Mouse (Mus musculus) liver, embryonic 13.5 days (tissue): Measurements from ENCODE around the gene St7. TPM values are rescaled to one million over a fixed set of nuclear protein-coding genes. Genes with fewer than 3 reads are reported as not detected.

Experiments used
- ATAC-seq: fragments of 200-750 bp; cut with Nextera tagmentation; 2 replicates; pipeline ENCODE4 v1.8.0; 2017; ENCODE audit warnings: low read depth, mild to moderate bottlenecking, moderate number of reproducible peaks, moderate library complexity
- DNase-seq: peaks from one replicate; pipeline ENCODE4 v3.0.0; 2022
- H3K27ac ChIP-seq: fragments of 300-500 bp; sonication (generic); 2 replicates; pipeline ENCODE4 v1.5.1; 2015; ENCODE audit warnings: moderate library complexity, mild to moderate bottlenecking, inconsistent platforms
- H3K27me3 ChIP-seq: fragments of 300-500 bp; sonication (generic); 2 replicates; pipeline ENCODE4 v1.6.1; 2015; ENCODE audit warnings: mild to moderate bottlenecking, inconsistent platforms
- H3K36me3 ChIP-seq: fragments of 300-500 bp; sonication (generic); 2 replicates; pipeline ENCODE4 v1.6.1; 2015; ENCODE audit warnings: mild to moderate bottlenecking, inconsistent platforms
- H3K4me1 ChIP-seq: fragments of 300-500 bp; sonication (generic); replicated peaks from 2 replicates; pipeline ENCODE4 v1.6.1; 2015; ENCODE audit warnings: inconsistent platforms
- H3K4me2 ChIP-seq: fragments of 300-500 bp; sonication (generic); 2 replicates; pipeline ENCODE4 v1.6.1; 2015; ENCODE audit warnings: inconsistent platforms, mild to moderate bottlenecking, moderate library complexity
- H3K4me3 ChIP-seq: fragments of 300-500 bp; sonication (generic); replicated peaks from 2 replicates; pipeline ENCODE4 v1.5.1; 2015; ENCODE audit warnings: mild to moderate bottlenecking, inconsistent platforms
- H3K9ac ChIP-seq: fragments of 300-500 bp; sonication (generic); 2 replicates; pipeline ENCODE4 v1.6.1; 2015; ENCODE audit warnings: mild to moderate bottlenecking, inconsistent platforms
- H3K9me3 ChIP-seq: fragments of 300-500 bp; sonication (generic); replicated peaks from 2 replicates; pipeline ENCODE4 v1.6.1; 2016; ENCODE audit warnings: inconsistent platforms
- WGBS: fragments of 180-500 bp; shearing (Covaris S2); methylation state at CpG from one replicate; pipeline ENCODE4 v1.1.7; 2015; ENCODE audit not compliant: insufficient replicate concordance; 5-methylcytosine and 5-hydroxymethylcytosine counted together
- polyA plus RNA-seq: library from polyadenylated mRNA; unstranded; fragments of >200 nt; fragmentation: Nextera tagmentation; extraction: Ambion mirVana; gene quantifications from 2 replicates; pipeline ENCODE4 v1.2.1, GENCODE M21; 2015

The St7 gene
- polyA plus RNA-seq, 1 experiment from 2014 or later: 11.8 TPM

GRCm38 (mm10) chr6:17912312-17912711 lies 219.6 kb downstream of the St7 start:
- Histone ChIP-seq H3K4me2 (no peak overlapping the region), H3K4me1 (no peaks in the 10 kb centered on the region), H3K36me3 (no peaks in the 10 kb centered on the region), H3K27ac (no peak overlapping the region), H3K4me3 (no peak overlapping the region), H3K27me3 (no peaks in the 10 kb centered on the region), H3K9ac (no peak overlapping the region), H3K9me3 (no peaks in the 10 kb centered on the region)
- no peak for DNase-seq
- WGBS: 71% methylated on average over 6 of the region's 6 CpGs
- no peak for ATAC-seq

DNA sequence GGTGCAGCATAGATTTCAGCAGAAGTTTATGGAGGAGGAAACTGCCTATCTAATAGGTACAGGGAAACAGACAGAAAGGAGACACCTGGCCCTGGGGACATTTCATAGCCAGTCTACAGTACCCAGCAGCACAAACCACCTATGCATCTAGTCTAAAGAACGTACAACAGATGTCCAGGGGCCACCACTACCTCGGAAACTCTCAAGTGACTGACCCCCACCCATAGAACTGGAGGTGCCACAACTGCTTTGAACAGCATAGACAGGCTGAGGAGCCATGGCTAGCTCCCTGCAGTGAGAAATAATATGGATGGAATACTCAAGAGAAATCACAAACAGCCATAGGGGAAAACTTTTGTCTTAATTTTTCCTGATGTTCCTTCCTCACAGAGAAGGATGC lies 220.1 kb downstream of the St7 start:
- Histone ChIP-seq H3K9me3 (no peaks in the 10 kb centered on the region), H3K4me1 (no peaks in the 10 kb centered on the region), H3K4me3 (no peak overlapping the region), H3K9ac (no peak overlapping the region), H3K36me3 (no peaks in the 10 kb centered on the region), H3K27me3 (no peaks in the 10 kb centered on the region), H3K27ac (no peak overlapping the region), H3K4me2 (no peak overlapping the region)
- 61% methylated on average over 2 of the region's 2 CpGs for WGBS
- no peak for ATAC-seq
- DNase-seq: no peak

GRCm38 (mm10) chr6:17913315-17913714 lies 220.6 kb downstream of the St7 start:
- no peak overlapping the region for H3K4me3 ChIP-seq
- WGBS: 56% methylated on average over 1 of the region's 1 CpGs
- H3K4me2 ChIP-seq: no peak overlapping the region
- no peaks in the 10 kb centered on the region for H3K4me1 ChIP-seq
- H3K36me3 ChIP-seq: no peaks in the 10 kb centered on the region
- no peak overlapping the region for H3K27ac ChIP-seq
- H3K9me3 ChIP-seq: no peaks in the 10 kb centered on the region
- H3K27me3 ChIP-seq: no peaks in the 10 kb centered on the region
- H3K9ac ChIP-seq: no peak overlapping the region
- DNase-seq (no peak), ATAC-seq (no peak)

DNA sequence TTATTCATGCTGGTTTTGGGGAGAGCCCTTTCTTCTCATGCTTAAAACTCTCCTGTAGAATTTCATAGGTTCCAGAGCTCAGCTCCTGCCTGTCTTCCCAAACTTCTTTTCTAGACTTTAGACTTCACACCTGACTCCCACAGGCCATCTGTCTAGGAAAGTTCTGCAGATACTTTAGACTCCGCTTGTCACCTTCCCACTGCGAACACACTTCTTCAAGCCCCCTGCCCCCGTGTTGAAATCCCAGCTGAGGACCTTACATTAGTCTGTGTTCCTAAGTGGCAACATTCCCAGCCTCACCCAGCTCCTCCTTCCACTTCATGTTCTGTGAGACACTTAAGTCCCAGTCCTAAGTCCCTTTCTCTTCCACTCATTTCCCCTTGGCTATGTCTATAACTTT lies 221.6 kb downstream of the St7 start:
- Histone ChIP-seq H3K9me3 (no peaks in the 10 kb centered on the region), H3K4me1 (no peaks in the 10 kb centered on the region), H3K27ac (no peak overlapping the region), H3K36me3 (no peaks in the 10 kb centered on the region), H3K4me2 (no peak overlapping the region), H3K9ac (no peak overlapping the region), H3K27me3 (no peaks in the 10 kb centered on the region), H3K4me3 (no peak overlapping the region)
- ATAC-seq (no peak), DNase-seq (no peak)
- WGBS: 72% methylated on average over 3 of the region's 3 CpGs

- Histone ChIP-seq H3K4me2 (no peak overlapping the region), H3K9ac (no peak overlapping the region), H3K9me3 (no peaks in the 10 kb centered on the region), H3K27ac (no peak overlapping the region), H3K27me3 (no peaks in the 10 kb centered on the region), H3K36me3 (no peaks in the 10 kb centered on the region), H3K4me3 (no peak overlapping the region), H3K4me1 (no peaks in the 10 kb centered on the region)
- DNase-seq (no peak), ATAC-seq (no peak)
- WGBS: 81% methylated on average over 4 of the region's 4 CpGs
Measured at GRCm38 (mm10) chr6:17917233-17917632, 224.5 kb downstream of the St7 start.

GRCm38 (mm10) chr6:17922180-17922579 lies 229.4 kb downstream of the St7 start:
- Histone ChIP-seq H3K4me1 (no peaks in the 10 kb centered on the region), H3K9me3 (no peaks in the 10 kb centered on the region), H3K27ac (no peak overlapping the region), H3K27me3 (no peaks in the 10 kb centered on the region), H3K36me3 (no peaks in the 10 kb centered on the region), H3K4me3 (no peak overlapping the region), H3K9ac (no peak overlapping the region), H3K4me2 (no peak overlapping the region)
- ATAC-seq: no peak
- DNase-seq: no peak
- WGBS: 78% methylated on average over 1 of the region's 1 CpGs

GRCm38 (mm10) chr6:17922967-17923366 lies 230.2 kb downstream of the St7 start:
- WGBS: 44% methylated on average over 3 of the region's 3 CpGs
- Histone ChIP-seq H3K4me1 (no peaks in the 10 kb centered on the region), H3K27ac (no peak overlapping the region)

GRCm38 (mm10) chr6:17923370-17923769 lies 230.6 kb downstream of the St7 start:
- H3K9ac ChIP-seq: no peak overlapping the region
- H3K36me3 ChIP-seq: no peaks in the 10 kb centered on the region
- H3K4me2 ChIP-seq: no peak overlapping the region
- ATAC-seq (no peak), DNase-seq (no peak)
- no peaks in the 10 kb centered on the region for H3K9me3 ChIP-seq
- no peak overlapping the region for H3K27ac ChIP-seq
- H3K27me3 ChIP-seq: no peaks in the 10 kb centered on the region
- no peaks in the 10 kb centered on the region for H3K4me1 ChIP-seq
- WGBS: 60% methylated on average over 3 of the region's 3 CpGs
- no peak overlapping the region for H3K4me3 ChIP-seq

More at GRCm38 (mm10) chr6:17922967-17923366, 230.2 kb downstream of the St7 start:
- ATAC-seq (no peak), DNase-seq (no peak)
- Histone ChIP-seq H3K4me2 (no peak overlapping the region), H3K4me3 (no peak overlapping the region), H3K36me3 (no peaks in the 10 kb centered on the region), H3K9ac (no peak overlapping the region), H3K27me3 (no peaks in the 10 kb centered on the region), H3K9me3 (no peaks in the 10 kb centered on the region)

- H3K27me3 ChIP-seq: no peaks in the 10 kb centered on the region
- no peaks in the 10 kb centered on the region for H3K9me3 ChIP-seq
- no peak overlapping the region for H3K27ac ChIP-seq
- no peak overlapping the region for H3K9ac ChIP-seq
- H3K4me1 ChIP-seq: no peaks in the 10 kb centered on the region
- no peak overlapping the region for H3K4me3 ChIP-seq
- ATAC-seq: no peak
- DNase-seq: no peak
- WGBS: 80% methylated on average over 10 of the region's 10 CpGs
- no peak overlapping the region for H3K4me2 ChIP-seq
- no peaks in the 10 kb centered on the region for H3K36me3 ChIP-seq
Measured at GRCm38 (mm10) chr6:17923894-17924505, 231.3 kb downstream of the St7 start.

DNA sequence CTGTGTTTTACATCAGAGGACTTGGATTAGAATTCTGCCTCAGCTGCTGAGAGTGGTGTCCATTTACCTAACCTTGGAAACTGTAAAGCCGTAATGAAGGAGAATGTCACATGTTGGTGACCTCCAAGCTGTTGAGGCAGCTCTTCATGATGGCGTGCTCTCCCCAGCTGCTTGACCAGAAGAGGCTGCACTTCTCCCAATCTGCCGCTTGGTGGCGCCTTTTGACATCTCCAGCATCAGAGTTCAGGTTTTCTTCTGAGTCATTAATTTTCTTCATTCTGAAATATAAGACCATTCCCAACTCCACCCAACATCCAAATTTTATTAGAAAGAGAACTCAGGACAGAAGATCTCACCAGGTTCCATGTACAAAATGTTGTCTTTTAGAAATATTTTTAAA lies 232.5 kb downstream of the St7 start:
- H3K27ac ChIP-seq: no peak overlapping the region
- no peaks in the 10 kb centered on the region for H3K36me3 ChIP-seq
- H3K4me3 ChIP-seq: no peak overlapping the region
- H3K9ac ChIP-seq: no peak overlapping the region
- H3K4me1 ChIP-seq: no peaks in the 10 kb centered on the region
- WGBS: 30% methylated on average over 4 of the region's 4 CpGs
- no peak for DNase-seq
- no peak overlapping the region for H3K4me2 ChIP-seq
- H3K27me3 ChIP-seq: no peaks in the 10 kb centered on the region
- no peak for ATAC-seq
- H3K9me3 ChIP-seq: no peaks in the 10 kb centered on the region

DNA sequence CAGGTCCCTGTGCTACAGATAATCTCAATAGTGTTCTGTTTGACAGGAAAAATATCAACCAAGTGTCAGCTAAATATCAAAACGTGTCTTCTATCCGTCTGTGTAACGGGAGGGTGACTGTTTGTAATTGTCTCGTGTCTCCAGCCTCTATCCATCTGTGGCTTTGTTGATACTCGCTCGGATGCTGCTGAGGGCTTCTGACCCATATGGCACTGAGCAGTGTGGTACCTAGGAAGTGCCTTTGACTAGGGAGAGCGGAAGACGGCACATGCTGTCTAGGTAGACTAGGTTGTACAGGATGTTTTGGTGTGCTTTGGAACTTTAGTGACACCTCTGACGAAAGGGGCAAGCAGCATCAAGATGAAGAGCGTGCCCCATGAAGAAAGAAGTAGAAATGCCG lies 235.0 kb downstream of the St7 start:
- no peak overlapping the region for H3K9ac ChIP-seq
- no peaks in the 10 kb centered on the region for H3K4me1 ChIP-seq
- no peak overlapping the region for H3K4me3 ChIP-seq
- no peak overlapping the region for H3K27ac ChIP-seq
- ATAC-seq: no peak
- H3K9me3 ChIP-seq: no peaks in the 10 kb centered on the region
- whole genome bisulfite sequencing: 75% methylated on average over 11 of the region's 11 CpGs
- no peak for DNase-seq
- H3K36me3 ChIP-seq: no peaks in the 10 kb centered on the region
- no peaks in the 10 kb centered on the region for H3K27me3 ChIP-seq
- H3K4me2 ChIP-seq: no peak overlapping the region

DNA sequence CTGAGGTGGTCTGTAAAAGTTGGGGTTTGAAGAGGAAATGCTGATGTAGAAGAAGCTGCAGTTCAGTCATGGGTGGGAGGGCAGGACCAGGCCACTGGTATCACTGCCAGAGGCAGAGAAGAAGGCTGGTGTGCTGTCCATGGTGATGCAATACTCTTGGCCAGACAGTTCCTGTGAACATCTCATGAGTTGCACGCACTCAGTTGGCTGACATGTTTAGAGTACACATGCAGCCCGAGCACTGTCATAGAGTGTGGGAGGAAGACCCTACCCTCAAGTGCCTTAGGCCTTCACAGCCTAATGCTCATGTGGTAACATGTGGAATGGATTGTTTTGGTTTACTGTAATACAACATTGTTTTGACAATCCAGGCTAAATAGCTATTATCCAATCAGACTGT lies 238.5 kb downstream of the St7 start:
- Histone ChIP-seq H3K27ac (no peak overlapping the region), H3K4me1 (no peaks in the 10 kb centered on the region), H3K4me3 (no peak overlapping the region), H3K27me3 (no peaks in the 10 kb centered on the region), H3K4me2 (no peak overlapping the region), H3K36me3 (peaks cover 4% of the 10 kb centered on the region; the same call in 1 of the 2 replicates), H3K9me3 (no peaks in the 10 kb centered on the region), H3K9ac (no peak overlapping the region)
- WGBS: 70% methylated on average over 2 of the region's 2 CpGs
- DNase-seq (no peak), ATAC-seq (no peak)
